Mouse (Mus musculus) liver, embryonic 16.5 days (tissue): ENCODE measurements around the gene Timp3. TPM values are rescaled to one million over a fixed set of nuclear protein-coding genes. Genes with fewer than 3 reads are reported as not detected.
A peak's percentile ranks its signal among the peaks of the same experiment; 100 is the strongest.

Experiments used
- ATAC-seq: fragments of 200-750 bp; cut with Nextera tagmentation; 2 replicates; pipeline ENCODE4 v1.8.0; 2017; ENCODE audit warnings: low read depth, mild to moderate bottlenecking, moderate number of reproducible peaks, moderate library complexity
- H3K27ac ChIP-seq: fragments of 300-500 bp; sonication (generic); 2 replicates; pipeline ENCODE4 v1.5.1; 2014; ENCODE audit warnings: mild to moderate bottlenecking, low read length
- H3K27me3 ChIP-seq: fragments of 300-500 bp; sonication (generic); 2 replicates; pipeline ENCODE4 v1.6.1; 2014; ENCODE audit warnings: low read depth, low read length, mixed read lengths; ENCODE audit not compliant: control insufficient read depth, insufficient read depth
- H3K36me3 ChIP-seq: fragments of 300-500 bp; sonication (generic); 2 replicates; pipeline ENCODE4 v1.6.1; 2014; ENCODE audit warnings: mild to moderate bottlenecking; ENCODE audit not compliant: control insufficient read depth, insufficient read depth
- H3K4me1 ChIP-seq: fragments of 300-500 bp; sonication (generic); 2 replicates; pipeline ENCODE4 v1.6.1; 2014; ENCODE audit warnings: low read depth, low read length, mixed read lengths; ENCODE audit not compliant: control insufficient read depth
- H3K4me2 ChIP-seq: fragments of 300-500 bp; sonication (generic); 2 replicates; pipeline ENCODE4 v1.6.1; 2014; ENCODE audit warnings: low read depth, low read length, mixed read lengths
- H3K4me3 ChIP-seq: fragments of 300-500 bp; sonication (generic); 2 replicates; pipeline ENCODE4 v1.5.1; 2014; ENCODE audit warnings: low read depth, mild to moderate bottlenecking, low read length
- H3K9ac ChIP-seq: fragments of 300-500 bp; sonication (generic); 2 replicates; pipeline ENCODE4 v1.6.1; 2014; ENCODE audit warnings: low read depth, low read length
- H3K9me3 ChIP-seq: fragments of 300-500 bp; sonication (generic); replicated peaks from 2 replicates; pipeline ENCODE4 v1.6.1; 2016; ENCODE audit warnings: low read length; ENCODE audit not compliant: control insufficient read depth
- WGBS: fragments of 180-500 bp; shearing (Covaris S2); extraction: QIAGEN DNeasy Blood & Tissue Kit; methylation state at CpG from one replicate; pipeline ENCODE4 v1.1.7; 2014; ENCODE audit not compliant: insufficient replicate concordance; 5-methylcytosine and 5-hydroxymethylcytosine counted together
- polyA plus RNA-seq: library from polyadenylated mRNA; unstranded; fragments of >200 nt; fragmentation: Nextera tagmentation; extraction: Ambion mirVana; gene quantifications from 2 replicates; pipeline ENCODE4 v1.2.1, GENCODE M21; 2015

The Timp3 gene
- polyA plus RNA-seq, 1 experiment from 2014 or later, result 7.3 TPM

- WGBS, result 26% methylated on average over 8 of the region's 8 CpGs
- peak; percentile 75 for ATAC-seq
- no peak overlapping the region for H3K27ac ChIP-seq
- H3K4me2 ChIP-seq, result no peak overlapping the region
- H3K4me3 ChIP-seq, result no peak overlapping the region
- H3K9me3 ChIP-seq, result no peaks in the 10 kb centered on the region
- peaks cover 42% of the 10 kb centered on the region for H3K27me3 ChIP-seq
- H3K4me1 ChIP-seq, result peaks cover 8% of the 10 kb centered on the region
- H3K36me3 ChIP-seq, result no peaks in the 10 kb centered on the region
- no peak overlapping the region for H3K9ac ChIP-seq
These were observed 2.8 kb downstream of the Timp3 start for GRCm38 (mm10) chr10:86302761-86303494.

- WGBS, result 24% methylated on average over 2 of the region's 2 CpGs
- Histone ChIP-seq H3K4me2 (no peak overlapping the region), H3K27ac (no peak overlapping the region), H3K4me3 (no peak overlapping the region), H3K9ac (no peak overlapping the region), H3K36me3 (no peaks in the 10 kb centered on the region), H3K9me3 (no peaks in the 10 kb centered on the region), H3K4me1 (peaks cover 8% of the 10 kb centered on the region), H3K27me3 (peaks cover 38% of the 10 kb centered on the region)
- ATAC-seq, result no peak
These were observed 3.3 kb downstream of the Timp3 start for GRCm38 (mm10) chr10:86303495-86303876.

GRCm38 (mm10) chr10:86304583-86304982, 4.4 kb downstream of the Timp3 start:
- no peaks in the 10 kb centered on the region for H3K36me3 ChIP-seq
- no peak overlapping the region for H3K27ac ChIP-seq
- WGBS, result 18% methylated on average over 2 of the region's 2 CpGs
- H3K9ac ChIP-seq, result no peak overlapping the region
- ATAC-seq, result no peak
- H3K4me3 ChIP-seq, result no peak overlapping the region
- H3K27me3 ChIP-seq, result peaks cover 27% of the 10 kb centered on the region
- no peaks in the 10 kb centered on the region for H3K9me3 ChIP-seq
- H3K4me2 ChIP-seq, result no peak overlapping the region
- H3K4me1 ChIP-seq, result peaks cover 8% of the 10 kb centered on the region

GRCm38 (mm10) chr10:86307235-86307634, 7.1 kb downstream of the Timp3 start:
- H3K27me3 ChIP-seq, result peaks cover under 1% of the 10 kb centered on the region; the same call in 1 of the 2 replicates
- no peak overlapping the region for H3K9ac ChIP-seq
- H3K4me2 ChIP-seq, result no peak overlapping the region
- H3K4me1 ChIP-seq, result no peaks in the 10 kb centered on the region; the same call in 1 of the 2 replicates
- WGBS, result 58% methylated on average over 4 of the region's 4 CpGs
- no peaks in the 10 kb centered on the region for H3K36me3 ChIP-seq
- no peak for ATAC-seq
- no peaks in the 10 kb centered on the region for H3K9me3 ChIP-seq
- no peak overlapping the region for H3K27ac ChIP-seq
- no peak overlapping the region for H3K4me3 ChIP-seq

GRCm38 (mm10) chr10:86310527-86310926, 10.4 kb downstream of the Timp3 start:
- Histone ChIP-seq H3K4me3 (no peak overlapping the region), H3K27me3 (no peaks in the 10 kb centered on the region), H3K9ac (no peak overlapping the region), H3K4me1 (no peaks in the 10 kb centered on the region), H3K36me3 (no peaks in the 10 kb centered on the region), H3K9me3 (no peaks in the 10 kb centered on the region), H3K27ac (no peak overlapping the region), H3K4me2 (no peak overlapping the region)
- ATAC-seq, result no peak
- WGBS, result 54% methylated on average over 6 of the region's 6 CpGs

GRCm38 (mm10) chr10:86312976-86313375, 12.8 kb downstream of the Timp3 start:
- WGBS, result 56% methylated on average over 3 of the region's 3 CpGs
- H3K9me3 ChIP-seq, result no peaks in the 10 kb centered on the region
- H3K4me1 ChIP-seq, result no peaks in the 10 kb centered on the region
- no peak overlapping the region for H3K9ac ChIP-seq
- ATAC-seq, result no peak
- no peak overlapping the region for H3K4me2 ChIP-seq
- H3K4me3 ChIP-seq, result no peak overlapping the region
- no peaks in the 10 kb centered on the region for H3K27me3 ChIP-seq
- no peak overlapping the region for H3K27ac ChIP-seq
- no peaks in the 10 kb centered on the region for H3K36me3 ChIP-seq

GRCm38 (mm10) chr10:86313448-86313847, 13.3 kb downstream of the Timp3 start:
- 47% methylated on average over 1 of the region's 1 CpGs for WGBS
- Histone ChIP-seq H3K27ac (no peak overlapping the region), H3K9me3 (no peaks in the 10 kb centered on the region), H3K36me3 (no peaks in the 10 kb centered on the region), H3K9ac (no peak overlapping the region), H3K4me3 (no peak overlapping the region), H3K27me3 (no peaks in the 10 kb centered on the region), H3K4me2 (no peak overlapping the region), H3K4me1 (no peaks in the 10 kb centered on the region)
- ATAC-seq, result no peak

- 50% methylated on average over 3 of the region's 3 CpGs for WGBS
These were observed 15.3 kb downstream of the Timp3 start for GRCm38 (mm10) chr10:86315513-86315912.

GRCm38 (mm10) chr10:86317633-86318032, 17.5 kb downstream of the Timp3 start:
- no peak for ATAC-seq
- H3K4me2 ChIP-seq, result no peak overlapping the region
- H3K4me3 ChIP-seq, result no peak overlapping the region
- H3K36me3 ChIP-seq, result no peaks in the 10 kb centered on the region
- no peaks in the 10 kb centered on the region for H3K27me3 ChIP-seq
- no peak overlapping the region for H3K9ac ChIP-seq
- no peaks in the 10 kb centered on the region for H3K9me3 ChIP-seq
- 63% methylated on average over 7 of the region's 7 CpGs for WGBS
- no peak overlapping the region for H3K27ac ChIP-seq
- no peaks in the 10 kb centered on the region for H3K4me1 ChIP-seq

More at GRCm38 (mm10) chr10:86315513-86315912, 15.3 kb downstream of the Timp3 start:
- Histone ChIP-seq H3K4me1 (no peaks in the 10 kb centered on the region), H3K9me3 (no peaks in the 10 kb centered on the region), H3K27me3 (no peaks in the 10 kb centered on the region), H3K36me3 (no peaks in the 10 kb centered on the region), H3K9ac (no peak overlapping the region), H3K4me2 (no peak overlapping the region), H3K4me3 (no peak overlapping the region), H3K27ac (no peak overlapping the region)
- no peak for ATAC-seq
